Mouse (Mus musculus) stomach, postnatal 0 days (tissue): ENCODE results near the gene Rad9b. TPM values are rescaled to one million over a fixed set of nuclear protein-coding genes. Genes with fewer than 3 reads are reported as not detected.

Experiments
- ATAC-seq: fragments of 200-750 bp; cut with Nextera tagmentation; 2 replicates; pipeline ENCODE4 v1.8.0; 2017; ENCODE audit not compliant: low FRiP score, low TSS enrichment
- DNase-seq: peaks from one replicate; pipeline ENCODE4 v3.0.0-alpha.2; 2016; ENCODE audit warnings: low spot score
- H3K27ac ChIP-seq: fragments of 300-500 bp; sonication (generic); replicated peaks from 2 replicates; pipeline ENCODE4 v1.5.1; 2014; ENCODE audit warnings: mild to moderate bottlenecking, control low read depth
- H3K27me3 ChIP-seq: fragments of 300-500 bp; sonication (generic); 2 replicates; pipeline ENCODE4 v1.6.1; 2014; ENCODE audit warnings: low read length; ENCODE audit not compliant: control insufficient read depth, insufficient read depth
- H3K36me3 ChIP-seq: fragments of 300-500 bp; sonication (generic); 2 replicates; pipeline ENCODE4 v1.6.1; 2014; ENCODE audit warnings: low read length, mixed read lengths; ENCODE audit not compliant: control insufficient read depth, insufficient read depth
- H3K4me1 ChIP-seq: fragments of 300-500 bp; sonication (generic); replicated peaks from 2 replicates; pipeline ENCODE4 v1.6.1; 2014; ENCODE audit warnings: antibody characterized with exemption; ENCODE audit not compliant: control insufficient read depth, insufficient read depth
- H3K4me2 ChIP-seq: fragments of 300-500 bp; sonication (generic); replicated peaks from 2 replicates; pipeline ENCODE4 v1.6.1; 2014; ENCODE audit warnings: low read depth, mild to moderate bottlenecking, control low read depth, moderate library complexity
- H3K4me3 ChIP-seq: fragments of 300-500 bp; sonication (generic); 2 replicates; pipeline ENCODE4 v1.5.1; 2014; ENCODE audit warnings: low read depth, low read length, control low read depth
- H3K9ac ChIP-seq: fragments of 300-500 bp; sonication (generic); 2 replicates; pipeline ENCODE4 v1.6.1; 2014; ENCODE audit warnings: mild to moderate bottlenecking, low read length, control low read depth, mixed read lengths
- H3K9me3 ChIP-seq: fragments of 300-500 bp; sonication (generic); 2 replicates; pipeline ENCODE4 v1.6.1; 2016; ENCODE audit warnings: low read length; ENCODE audit not compliant: control insufficient read depth
- CTCF ChIP-seq: IDR thresholded peaks from 2 replicates; pipeline ENCODE4 v1.5.1; 2016; ENCODE audit warnings: antibody characterized with exemption, low read depth, mild to moderate bottlenecking, moderate library complexity
- EP300 ChIP-seq: optimal IDR thresholded peaks from 2 replicates; pipeline ENCODE3; 2016; ENCODE audit warnings: antibody characterized with exemption
- WGBS: fragments of 180-500 bp; shearing (Covaris S2); extraction: QIAGEN DNeasy Blood & Tissue Kit; methylation state at CpG from one replicate; pipeline ENCODE4 v1.1.7; 2014; 5-methylcytosine and 5-hydroxymethylcytosine counted together
- polyA plus RNA-seq: library from polyadenylated mRNA; unstranded; fragments of >200 nt; fragmentation: Nextera tagmentation; extraction: Ambion mirVana; gene quantifications from 2 replicates; pipeline ENCODE4 v1.2.1, GENCODE M21; 2015

Rad9b gene
- polyA plus RNA-seq, 1 experiment from 2014 or later, result 5.3 TPM

DNA sequence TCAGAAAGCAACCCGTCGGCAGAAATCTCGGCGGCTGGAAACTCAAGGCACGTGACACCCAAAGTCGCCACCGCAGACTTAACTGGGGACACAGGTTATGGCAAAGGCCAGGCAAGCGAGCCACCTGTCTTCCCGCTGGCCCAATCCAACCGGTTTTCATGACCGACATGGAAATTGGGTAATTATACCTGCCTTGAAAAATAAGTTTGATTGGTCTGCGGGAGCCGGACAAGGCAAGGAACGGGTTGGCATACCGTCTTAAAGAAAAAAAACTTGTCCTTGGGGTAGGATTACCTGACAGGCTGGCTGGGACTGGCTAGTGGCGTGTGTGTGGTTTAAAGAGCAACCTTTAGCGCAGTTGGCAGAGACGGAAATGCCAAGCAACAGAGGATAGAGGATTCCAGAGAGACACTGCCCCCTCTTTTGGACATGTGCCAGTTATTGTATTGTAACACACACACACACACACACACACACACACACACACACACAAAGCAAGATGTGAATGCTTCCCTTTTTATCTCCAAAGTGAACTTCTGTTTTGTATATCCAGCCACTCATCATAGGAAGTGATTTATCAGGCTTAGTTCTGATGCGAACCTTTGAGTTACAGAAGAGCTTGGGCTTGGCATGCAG, 73.1 kb downstream of the Rad9b start:
- Histone ChIP-seq H3K4me3 (no peak overlapping the region), H3K9ac (0 out of 2 replicates have a peak overlapping the region, but pooled peaks have one; percentile 35), H3K4me2 (peak overlapping the region; percentile 36), H3K27me3 (no peaks in the 10 kb centered on the region), H3K4me1 (0 out of 2 replicates have a peak, but pooled peaks cover 4% of the 10 kb centered on the region), H3K36me3 (no peaks in the 10 kb centered on the region), H3K9me3 (no peaks in the 10 kb centered on the region), H3K27ac (peak overlapping the region; percentile 78)
- TF ChIP-seq CTCF (no peak), EP300 (no peak)
- peak; percentile 47 for DNase-seq
- ATAC-seq, result no peak
- 16% methylated on average over 19 of the region's 19 CpGs for WGBS

DNA sequence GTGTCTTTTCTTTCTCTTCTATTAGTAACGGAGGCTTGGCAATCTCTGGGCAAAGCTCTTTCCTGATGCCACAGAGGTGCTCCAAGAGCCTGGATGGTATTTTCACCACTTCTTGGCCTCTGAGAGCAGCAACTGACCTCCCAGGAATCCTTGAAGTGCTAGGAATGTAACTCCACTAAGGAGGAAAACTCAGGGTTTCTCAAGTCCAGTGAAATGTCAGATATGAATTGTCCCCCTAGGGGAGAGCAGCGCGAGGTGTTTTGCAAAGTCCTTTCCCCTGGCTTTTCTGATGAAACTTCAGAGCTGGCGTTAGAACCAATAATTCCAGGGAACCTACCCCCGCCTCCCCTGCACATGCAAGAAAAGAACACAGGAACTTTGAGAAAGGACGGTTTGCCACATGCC, 73.6 kb downstream of the Rad9b start:
- DNase-seq, result no peak
- 0 out of 2 replicates have a peak, but pooled peaks cover 4% of the 10 kb centered on the region for H3K4me1 ChIP-seq
- H3K9ac ChIP-seq, result no peak overlapping the region
- peak overlapping the region; percentile 78 for H3K27ac ChIP-seq
- ATAC-seq, result no peak
- no peaks in the 10 kb centered on the region for H3K27me3 ChIP-seq
- H3K9me3 ChIP-seq, result no peaks in the 10 kb centered on the region
- 20% methylated on average over 6 of the region's 6 CpGs for WGBS
- no peaks in the 10 kb centered on the region for H3K36me3 ChIP-seq
- H3K4me2 ChIP-seq, result peak overlapping the region; percentile 36
- no peak for TF ChIP-seq EP300
- no peak; the same call in 1 of the 2 replicates for TF ChIP-seq CTCF
- H3K4me3 ChIP-seq, result no peak overlapping the region

DNA sequence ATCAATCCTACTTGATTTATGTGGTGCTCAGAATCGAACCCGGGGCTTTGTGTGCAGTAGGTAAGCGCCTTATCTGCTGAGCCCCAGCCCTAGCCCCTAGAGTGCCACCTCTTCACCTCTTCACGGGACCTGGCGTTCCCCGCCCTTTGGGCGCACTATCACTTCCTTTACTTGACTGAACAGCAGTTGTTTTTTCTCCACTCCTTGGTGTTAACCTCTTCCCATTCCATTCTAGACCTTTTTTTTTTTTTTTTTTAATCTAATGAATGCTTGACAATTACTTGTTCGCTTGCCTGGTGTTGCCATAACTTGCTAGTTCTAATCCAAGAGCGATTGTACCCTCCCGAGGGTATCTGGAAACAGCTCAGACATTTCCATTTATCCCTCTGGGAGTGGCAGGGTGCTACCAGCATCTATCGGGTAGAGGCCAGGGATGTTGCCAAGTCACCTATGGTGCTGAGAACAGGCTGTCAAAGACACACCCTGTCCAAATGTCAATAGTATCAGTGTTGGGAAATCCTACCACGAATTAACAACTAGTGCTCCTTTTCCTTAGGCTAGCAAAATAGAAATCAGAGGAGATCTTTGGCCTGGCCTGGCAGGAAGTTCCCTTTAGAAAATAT, 74.1 kb downstream of the Rad9b start:
- no peak overlapping the region for H3K9ac ChIP-seq
- peak overlapping the region; percentile 36 for H3K4me2 ChIP-seq
- 0 out of 2 replicates have a peak, but pooled peaks cover 4% of the 10 kb centered on the region for H3K4me1 ChIP-seq
- no peaks in the 10 kb centered on the region for H3K27me3 ChIP-seq
- H3K36me3 ChIP-seq, result no peaks in the 10 kb centered on the region
- no peaks in the 10 kb centered on the region for H3K9me3 ChIP-seq
- DNase-seq (peak; percentile 53), ATAC-seq (peak; percentile 54)
- H3K27ac ChIP-seq, result peak overlapping the region; percentile 78
- no peak overlapping the region for H3K4me3 ChIP-seq
- TF ChIP-seq CTCF (no peak), EP300 (no peak)
- 44% methylated on average over 12 of the region's 12 CpGs for WGBS

DNA sequence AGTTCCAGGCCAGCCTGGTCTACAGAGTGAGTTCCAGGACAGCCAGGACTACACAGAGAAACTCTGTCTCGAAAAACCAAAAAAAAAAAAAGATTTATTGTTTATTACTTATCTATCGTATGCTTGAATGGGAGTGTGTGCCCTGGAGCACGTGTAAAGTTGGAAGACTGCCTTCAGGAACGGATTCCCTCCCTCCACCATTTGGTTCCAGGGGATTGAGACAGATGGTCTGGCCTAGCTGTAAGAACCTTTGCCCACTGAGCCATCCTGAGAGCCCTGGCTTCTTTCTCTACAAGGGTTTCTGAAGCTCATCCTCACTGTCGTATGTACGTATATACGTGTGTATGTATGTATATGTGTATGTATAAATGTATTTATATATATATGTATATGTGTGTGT, 75.1 kb downstream of the Rad9b start:
- no peak for ATAC-seq
- DNase-seq, result no peak
- no peaks in the 10 kb centered on the region for H3K9me3 ChIP-seq
- H3K27ac ChIP-seq, result no peak overlapping the region
- H3K9ac ChIP-seq, result no peak overlapping the region
- no peak for TF ChIP-seq CTCF
- TF ChIP-seq EP300, result no peak
- H3K4me2 ChIP-seq, result no peak overlapping the region
- no peak overlapping the region for H3K4me3 ChIP-seq
- no peaks in the 10 kb centered on the region for H3K27me3 ChIP-seq
- no peaks in the 10 kb centered on the region for H3K36me3 ChIP-seq
- WGBS, result 69% methylated on average over 7 of the region's 7 CpGs
- 0 out of 2 replicates have a peak, but pooled peaks cover 4% of the 10 kb centered on the region for H3K4me1 ChIP-seq

DNA sequence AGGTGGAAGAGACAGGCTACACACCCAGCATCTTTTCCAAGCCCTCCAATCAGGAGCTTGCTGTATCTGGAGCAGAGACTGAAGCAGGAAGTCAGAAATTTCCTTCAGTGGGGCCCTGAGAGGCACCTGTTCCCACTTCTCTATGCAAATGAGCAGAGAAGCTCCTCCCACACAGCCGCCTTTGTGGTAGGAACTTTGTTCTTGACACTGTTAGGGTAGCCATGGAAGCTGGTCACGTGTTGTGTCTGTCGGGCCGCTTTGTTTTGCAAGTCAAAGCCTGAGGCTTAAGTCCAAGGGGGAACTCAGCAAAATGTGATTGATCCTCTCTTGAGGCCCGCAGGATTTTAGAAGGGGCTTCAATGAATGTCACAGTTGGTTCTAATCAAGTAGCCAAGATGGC, 79.2 kb downstream of the Rad9b start:
- 29% methylated on average over 5 of the region's 5 CpGs for WGBS
- peak; percentile 84 for DNase-seq
- no peak overlapping the region for H3K4me3 ChIP-seq
- H3K36me3 ChIP-seq, result no peaks in the 10 kb centered on the region
- no peak overlapping the region for H3K27ac ChIP-seq
- no peaks in the 10 kb centered on the region for H3K4me1 ChIP-seq
- H3K9ac ChIP-seq, result no peak overlapping the region
- ATAC-seq, result peak; percentile 82
- no peaks in the 10 kb centered on the region for H3K9me3 ChIP-seq
- H3K27me3 ChIP-seq, result no peaks in the 10 kb centered on the region
- TF ChIP-seq EP300 (no peak), CTCF (no peak)
- H3K4me2 ChIP-seq, result no peak overlapping the region

Other genes starting within 250 kb of the Rad9b start
- gene Ccdc63, start 213.4 kb downstream of the Rad9b start, polyA plus RNA-seq, result 0.07 TPM in 2 replicates
- gene Ppp1cc, start 196.0 kb downstream of the Rad9b start, polyA plus RNA-seq, result 104 and 112 TPM in 2 replicates
- 2.8 and 3.1 TPM in 2 replicates for gene Hvcn1, start 147.4 kb downstream of the Rad9b start, polyA plus RNA-seq
- gene Tctn1, start 89.8 kb downstream of the Rad9b start, polyA plus RNA-seq, result 2.3 TPM in 2 replicates
- 7.8 and 8.2 TPM in 2 replicates for gene Pptc7, start 69.9 kb downstream of the Rad9b start, polyA plus RNA-seq
- gene Vps29, start 136 bp upstream of the Rad9b start, polyA plus RNA-seq, result 187 and 191 TPM in 2 replicates
- gene Gpn3, start 17.6 kb upstream of the Rad9b start, polyA plus RNA-seq, result 40.5 and 41.5 TPM in 2 replicates
- 23.8 and 26.0 TPM in 2 replicates for gene Fam216a, start 18.1 kb upstream of the Rad9b start, polyA plus RNA-seq
- gene Arpc3, start 37.6 kb upstream of the Rad9b start, polyA plus RNA-seq, result 147 TPM in 2 replicates
- gene Anapc7, start 67.5 kb upstream of the Rad9b start, polyA plus RNA-seq, result 20.7 and 21.7 TPM in 2 replicates
- 24.0 and 27.0 TPM in 2 replicates for gene Atp2a2, start 148.0 kb upstream of the Rad9b start, polyA plus RNA-seq